Mouse (Mus musculus): ENCODE measurements around the gene Fyb2.

GRCm38 (mm10) chr4:104990686-104991085 lies 77.4 kb downstream of the Fyb2 start:
- no peak for TF ChIP-seq CTCF (IDR thresholded peaks at IDR 0.05; ENCODE audit: low read depth)
- TF ChIP-seq EP300 (IDR thresholded peaks at IDR 0.05; ENCODE audit: low read depth) = no peak
